Mouse (Mus musculus): ENCODE results near the gene Mlxipl.

Mlxipl gene

GRCm38 (mm10) chr5:135148715-135149052, 59.0 kb downstream of the Mlxipl start:
- no peak for DNase-seq

GRCm38 (mm10) chr5:135149053-135149819, 59.5 kb downstream of the Mlxipl start, which contains the start of gene Tbl2:
Tbl2 (plus strand) TSS chr5:135149657.
- peak; percentile 100 for DNase-seq

- DNase-seq, result no peak
Measured at GRCm38 (mm10) chr5:135149820-135150178, 60.1 kb downstream of the Mlxipl start.

- DNase-seq, result no peak
Measured at GRCm38 (mm10) chr5:135156496-135156895, 66.8 kb downstream of the Mlxipl start.

GRCm38 (mm10) chr5:135161221-135161620, 71.5 kb downstream of the Mlxipl start:
- DNase-seq, result peak; percentile 66 to 85

GRCm38 (mm10) chr5:135161650-135162049, 72.0 kb downstream of the Mlxipl start:
- DNase-seq, result no peak

GRCm38 (mm10) chr5:135162361-135162760, 72.7 kb downstream of the Mlxipl start:
- DNase-seq, result no peak

GRCm38 (mm10) chr5:135162821-135163220, 73.1 kb downstream of the Mlxipl start:
- no peak for DNase-seq

- no peak for DNase-seq
Measured at GRCm38 (mm10) chr5:135166909-135167308, 77.2 kb downstream of the Mlxipl start.

- no peak for DNase-seq
Measured at GRCm38 (mm10) chr5:135167469-135167868, 77.8 kb downstream of the Mlxipl start.

GRCm38 (mm10) chr5:135168063-135169062, 78.7 kb downstream of the Mlxipl start, which contains the start of gene Bcl7b:
Bcl7b (plus strand) TSS chr5:135168283.
- DNase-seq, result peak; percentile 98 to 99

GRCm38 (mm10) chr5:135169479-135169878, 79.8 kb downstream of the Mlxipl start:
- DNase-seq, result no peak

- DNase-seq, result no peak
Measured at GRCm38 (mm10) chr5:135171688-135172220, 82.1 kb downstream of the Mlxipl start.

- DNase-seq, result no peak
Measured at GRCm38 (mm10) chr5:135172986-135173385, 83.3 kb downstream of the Mlxipl start.

- DNase-seq, result no peak
Measured at GRCm38 (mm10) chr5:135175086-135175485, 85.4 kb downstream of the Mlxipl start.

GRCm38 (mm10) chr5:135178523-135178922, 88.8 kb downstream of the Mlxipl start:
- no peak for DNase-seq

- no peak for DNase-seq
Measured at GRCm38 (mm10) chr5:135178996-135179395, 89.3 kb downstream of the Mlxipl start.

- DNase-seq, result no peak
Measured at GRCm38 (mm10) chr5:135179616-135180015, 89.9 kb downstream of the Mlxipl start.

GRCm38 (mm10) chr5:135180796-135181195, 91.1 kb downstream of the Mlxipl start:
- no peak for DNase-seq

GRCm38 (mm10) chr5:135181776-135182175, 92.1 kb downstream of the Mlxipl start:
- no peak for DNase-seq

GRCm38 (mm10) chr5:135183131-135183861, 93.6 kb downstream of the Mlxipl start:
- peak; percentile 34 to 52 for DNase-seq

- no peak for DNase-seq
Measured at GRCm38 (mm10) chr5:135185016-135185415, 95.3 kb downstream of the Mlxipl start.

- peak in 1 of 2 experiments; percentile 23 for DNase-seq
Measured at GRCm38 (mm10) chr5:135185596-135185995, 95.9 kb downstream of the Mlxipl start.

All from lung, postnatal 4 days (tissue).